Mouse (Mus musculus) kidney, postnatal 4 days (tissue): Measurements from ENCODE around the gene Tent5a.
A peak's percentile ranks its signal among the peaks of the same experiment; 100 is the strongest.

Experiments used
- DNase-seq, 2 experiments: peaks; one replicate each; pipeline ENCODE4 v3.0.0; 2021; ENCODE audit warnings: mixed read lengths in 2 of 2

Tent5a gene

GRCm38 (mm10) chr9:85327242-85328211, at the start of gene Tent5a:
Gene Tent5a, minus strand, starts transcription at chr9:85327348.
- DNase-seq: peak; percentile 86 to 92

GRCm38 (mm10) chr9:85376643-85377307, 49.6 kb upstream of the Tent5a start:
- DNase-seq: no peak

GRCm38 (mm10) chr9:85375152-85375551, 48.0 kb upstream of the Tent5a start:
- no peak for DNase-seq

GRCm38 (mm10) chr9:85372034-85372433, 44.9 kb upstream of the Tent5a start:
- no peak for DNase-seq

- DNase-seq: no peak
These were observed 42.4 kb upstream of the Tent5a start for GRCm38 (mm10) chr9:85369512-85369911.

GRCm38 (mm10) chr9:85357154-85357860, 30.2 kb upstream of the Tent5a start:
- DNase-seq: no peak

GRCm38 (mm10) chr9:85355559-85355958, 28.4 kb upstream of the Tent5a start:
- no peak for DNase-seq

- DNase-seq: no peak
These were observed 20.8 kb upstream of the Tent5a start for GRCm38 (mm10) chr9:85347823-85348523.

- no peak for DNase-seq
These were observed 16.0 kb upstream of the Tent5a start for GRCm38 (mm10) chr9:85342892-85343785.

GRCm38 (mm10) chr9:85340303-85340702, 13.2 kb upstream of the Tent5a start:
- DNase-seq: no peak

- no peak for DNase-seq
These were observed 8.9 kb upstream of the Tent5a start for GRCm38 (mm10) chr9:85336046-85336445.

GRCm38 (mm10) chr9:85331521-85331920, 4.4 kb upstream of the Tent5a start:
- DNase-seq: peak in 1 of 2 experiments; percentile 21

- peak; percentile 94 to 95 for DNase-seq
These were observed 1.1 kb upstream of the Tent5a start for GRCm38 (mm10) chr9:85328259-85328658.

- DNase-seq: peak; percentile 62 to 74
These were observed 581 bp downstream of the Tent5a start for GRCm38 (mm10) chr9:85326292-85327241.

- DNase-seq: no peak
These were observed 1.8 kb downstream of the Tent5a start for GRCm38 (mm10) chr9:85325201-85325868.

GRCm38 (mm10) chr9:85324158-85324875, 2.8 kb downstream of the Tent5a start:
- DNase-seq: no peak

- DNase-seq: no peak
These were observed 6.8 kb downstream of the Tent5a start for GRCm38 (mm10) chr9:85320167-85320951.

GRCm38 (mm10) chr9:85316122-85316521, 11.0 kb downstream of the Tent5a start:
- DNase-seq: no peak
